8 mouse cellular contexts compared by ENCODE assay signal in genomic region chr17:65540441-65541272, GRCm38 (mm10). TPM values are rescaled to one million over a fixed set of nuclear protein-coding genes. Genes with fewer than 3 reads are reported as not detected.
A peak's percentile ranks its signal among the peaks of the same experiment; 100 is the strongest.
DNase-seq lines count a peak whose midpoint lies in the region; ATAC-seq and TF ChIP-seq lines count a peak whose summit lies in the region.

Tmem232 (minus strand) TSS chr17:65540782.

- H3K9me3 ChIP-seq in MEL (replicated peaks; ENCODE audit: insufficient read depth, low read length), result no peaks in the 10 kb centered on the region
- no peaks in the 10 kb centered on the region for H3K9me3 ChIP-seq in embryonic facial prominence, embryonic 12.5 days
- H3K9me3 ChIP-seq in heart, embryonic 11.5 days (replicated peaks; ENCODE audit: control insufficient read depth, low read length), result no peaks in the 10 kb centered on the region
- no peaks in the 10 kb centered on the region for H3K9me3 ChIP-seq in lung, embryonic 15.5 days
- H3K9me3 ChIP-seq in neural tube, embryonic 15.5 days (replicated peaks), result no peaks in the 10 kb centered on the region

- H3K27ac ChIP-seq in MEL (ENCODE audit: control insufficient read depth, low read depth, low read length), result no peak within 1 kb of the TSS
- no peak within 1 kb of the TSS for H3K27ac ChIP-seq in embryonic facial prominence, embryonic 12.5 days
- H3K27ac ChIP-seq in heart, embryonic 11.5 days (ENCODE audit: low read depth, low read length), result no peak within 1 kb of the TSS
- H3K27ac ChIP-seq in lung, embryonic 15.5 days, result no peak within 1 kb of the TSS
- peak within 1 kb of the TSS; percentile 41; the same call in 1 of the 2 replicates for H3K27ac ChIP-seq in neural tube, embryonic 15.5 days (replicated peaks)

- peak within 1 kb of the TSS; percentile 44 for H3K4me2 ChIP-seq in embryonic facial prominence, embryonic 12.5 days (replicated peaks)
- H3K4me2 ChIP-seq in heart, embryonic 11.5 days, result peak within 1 kb of the TSS; percentile 74
- H3K4me2 ChIP-seq in lung, embryonic 15.5 days, result peak within 1 kb of the TSS; percentile 58
- H3K4me2 ChIP-seq in neural tube, embryonic 15.5 days, result peak within 1 kb of the TSS; percentile 64

- H3K79me2 ChIP-seq in MEL (ENCODE audit: control insufficient read depth, insufficient read depth, low read length, poor library complexity), result no peaks in the 10 kb centered on the region

- no peak for TF ChIP-seq EP300 in MEL (IDR thresholded peaks at IDR 0.05; ENCODE audit: low read depth in 1 of 2, low read length in 2 of 2)

- ATAC-seq in embryonic facial prominence, embryonic 12.5 days (ENCODE audit: insufficient number of reproducible peaks, insufficient read depth, low FRiP score, low TSS enrichment), result no peak
- ATAC-seq in heart, embryonic 11.5 days (replicated peaks; ENCODE audit: insufficient number of reproducible peaks, low FRiP score, low TSS enrichment), result peak; percentile 46; the same call in 1 of the 2 replicates
- peak; percentile 94 for ATAC-seq in lung, embryonic 15.5 days (ENCODE audit: borderline replicate concordance, extremely low read depth, low FRiP score, low TSS enrichment)
- ATAC-seq in neural tube, embryonic 15.5 days (ENCODE audit: low FRiP score), result peak; percentile 86

- WGBS in embryonic facial prominence, embryonic 12.5 days, result 14% methylated on average over 26 of the region's 26 CpGs
- 16% methylated on average over 26 of the region's 26 CpGs for WGBS in heart, embryonic 11.5 days (ENCODE audit: insufficient replicate concordance)
- 17% methylated on average over 26 of the region's 26 CpGs for WGBS in lung, embryonic 15.5 days
- WGBS in neural tube, embryonic 15.5 days, result 14% methylated on average over 26 of the region's 26 CpGs

- H3K4me3 ChIP-seq in MEL (ENCODE audit: control insufficient read depth in 1 of 2, insufficient read depth in 1 of 2, low read depth in 2 of 2, low read length in 2 of 2), result peak within 1 kb of the TSS; percentile 59
- H3K4me3 ChIP-seq in embryonic facial prominence, embryonic 12.5 days, result peak within 1 kb of the TSS; percentile 16
- H3K4me3 ChIP-seq in heart, embryonic 11.5 days (ENCODE audit: low read depth, low read length), result peak within 1 kb of the TSS; percentile 43
- peak within 1 kb of the TSS; percentile 30 for H3K4me3 ChIP-seq in lung, embryonic 15.5 days
- peak within 1 kb of the TSS; percentile 38 for H3K4me3 ChIP-seq in neural tube, embryonic 15.5 days (replicated peaks)

- DNase-seq in 416B (ENCODE audit: low read depth) (peak; percentile 44), MEL (ENCODE audit: low read depth, low spot score) (peak; percentile 77)
- DNase-seq in kidney, adult 8-10 months, result peak; percentile 18 to 30
- DNase-seq in spleen, postnatal 4 days (ENCODE audit: low spot score in 2 of 2), result no peak

- peaks cover 4% of the 10 kb centered on the region in 2 experiments for H3K4me1 ChIP-seq in MEL (ENCODE audit: control insufficient read depth in 1 of 2, insufficient read depth in 2 of 2, low read length in 2 of 2)
- H3K4me1 ChIP-seq in embryonic facial prominence, embryonic 12.5 days, result no peaks in the 10 kb centered on the region
- no peaks in the 10 kb centered on the region for H3K4me1 ChIP-seq in heart, embryonic 11.5 days (ENCODE audit: control insufficient read depth, insufficient read depth, low read length)
- peaks cover 6% of the 10 kb centered on the region for H3K4me1 ChIP-seq in lung, embryonic 15.5 days
- peaks cover 5% of the 10 kb centered on the region for H3K4me1 ChIP-seq in neural tube, embryonic 15.5 days

- no peaks in the 10 kb centered on the region for H3K27me3 ChIP-seq in MEL (ENCODE audit: control insufficient read depth in 1 of 2, insufficient read depth in 2 of 2, low read length in 2 of 2)
- no peaks in the 10 kb centered on the region for H3K27me3 ChIP-seq in embryonic facial prominence, embryonic 12.5 days
- H3K27me3 ChIP-seq in heart, embryonic 11.5 days (ENCODE audit: control insufficient read depth, insufficient read depth, low read length), result no peaks in the 10 kb centered on the region
- H3K27me3 ChIP-seq in lung, embryonic 15.5 days, result no peaks in the 10 kb centered on the region
- no peaks in the 10 kb centered on the region for H3K27me3 ChIP-seq in neural tube, embryonic 15.5 days (replicated peaks)

- peak in 2 of 3 experiments; percentile 74 to 75; a peak in 4 of 6 replicates for TF ChIP-seq CTCF in MEL (IDR thresholded peaks at IDR 0.05 in 2 of 3, conservative IDR thresholded peaks at IDR 0.05 in 1 of 3; ENCODE audit: control insufficient read depth in 1 of 3, insufficient read depth in 1 of 3, low read depth in 2 of 3, low read length in 3 of 3, poor library complexity in 1 of 3, severe bottlenecking in 1 of 3)

- TF ChIP-seq POLR2A in MEL (IDR thresholded peaks at IDR 0.05; ENCODE audit: control insufficient read depth in 1 of 2, insufficient read depth in 1 of 2, low read depth in 1 of 2, low read length in 2 of 2, poor library complexity in 1 of 2), result no peak

- H3K36me3 ChIP-seq in MEL (ENCODE audit: control insufficient read depth in 1 of 2, insufficient read depth in 2 of 2, low read length in 2 of 2), result peaks cover 0 to 18% of the 10 kb centered on the region in 2 experiments; a peak in 2 of 4 replicates
- H3K36me3 ChIP-seq in embryonic facial prominence, embryonic 12.5 days, result no peaks in the 10 kb centered on the region
- H3K36me3 ChIP-seq in heart, embryonic 11.5 days (ENCODE audit: control insufficient read depth, insufficient read depth, low read length), result no peaks in the 10 kb centered on the region
- H3K36me3 ChIP-seq in lung, embryonic 15.5 days, result no peaks in the 10 kb centered on the region
- no peaks in the 10 kb centered on the region for H3K36me3 ChIP-seq in neural tube, embryonic 15.5 days

- TF ChIP-seq RAD21 in MEL (IDR thresholded peaks at IDR 0.05; ENCODE audit: low read depth, low read length), result peak; percentile 32

- H3K9ac ChIP-seq in MEL (ENCODE audit: control insufficient read depth, low read depth, low read length, poor library complexity, severe bottlenecking), result peak within 1 kb of the TSS; percentile 56
- H3K9ac ChIP-seq in embryonic facial prominence, embryonic 12.5 days, result no peak within 1 kb of the TSS
- H3K9ac ChIP-seq in heart, embryonic 11.5 days (ENCODE audit: low read depth, low read length), result peak within 1 kb of the TSS; percentile 34; the same call in 1 of the 2 replicates
- no peak within 1 kb of the TSS for H3K9ac ChIP-seq in lung, embryonic 15.5 days
- peak within 1 kb of the TSS; percentile 44 for H3K9ac ChIP-seq in neural tube, embryonic 15.5 days (replicated peaks)

TF ChIP-seq in MEL, 35 proteins besides CTCF, POLR2A, EP300 and RAD21 (continues in another document):
- TF ChIP-seq MAFK (IDR thresholded peaks at IDR 0.05; ENCODE audit: borderline replicate concordance, low read depth, low read length) (no peak), USF2 (IDR thresholded peaks at IDR 0.05; ENCODE audit: borderline replicate concordance in 1 of 2, insufficient read depth in 1 of 2, low read depth in 1 of 2, low read length in 2 of 2) (no peak), E2F4 (IDR thresholded peaks at IDR 0.05; ENCODE audit: borderline replicate concordance, low read depth, low read length) (no peak), SIN3A (IDR thresholded peaks at IDR 0.05; ENCODE audit: low read length) (peak; percentile 66; the same call in 1 of the 2 replicates), RCOR1 (IDR thresholded peaks at IDR 0.05; ENCODE audit: low read depth, low read length) (0 out of 2 replicates have a peak, but pooled peaks have one; percentile 28), TBP (IDR thresholded peaks at IDR 0.05; ENCODE audit: low read depth, low read length) (no peak), KAT2A (conservative IDR thresholded peaks at IDR 0.05; ENCODE audit: low read depth, low read length) (no peak), MYB (IDR thresholded peaks at IDR 0.05; ENCODE audit: low read depth, low read length) (no peak), NRF1 (IDR thresholded peaks at IDR 0.05; ENCODE audit: insufficient read depth, low read depth, low read length, poor library complexity, severe bottlenecking) (no peak), GABPA (IDR thresholded peaks at IDR 0.05; ENCODE audit: low read depth, low read length) (no peak), MXI1 (IDR thresholded peaks at IDR 0.05; ENCODE audit: low read depth, low read length) (peak; percentile 77), ZC3H11A (IDR thresholded peaks at IDR 0.05; ENCODE audit: low read depth, low read length) (peak; percentile 21; the same call in 1 of the 2 replicates), SMC3 (IDR thresholded peaks at IDR 0.05; ENCODE audit: low read depth, low read length) (peak; percentile 59), TAL1 (IDR thresholded peaks at IDR 0.05; ENCODE audit: low read length) (no peak), POLR2AphosphoS2 (IDR thresholded peaks at IDR 0.05; ENCODE audit: low read length) (no peak), NELFE (IDR thresholded peaks at IDR 0.05; ENCODE audit: low read depth, low read length) (no peak), BHLHE40 (IDR thresholded peaks at IDR 0.05; ENCODE audit: borderline replicate concordance, low read depth, low read length) (no peak), JUND (IDR thresholded peaks at IDR 0.05; ENCODE audit: low read depth, low read length) (no peak), GATA1 (IDR thresholded peaks at IDR 0.05; ENCODE audit: low read depth, low read length) (no peak), MAX (IDR thresholded peaks at IDR 0.05; ENCODE audit: low read length) (peak; percentile 59), MEF2A (IDR thresholded peaks at IDR 0.05; ENCODE audit: extremely low read depth, insufficient replicate concordance, low read depth, low read length, poor library complexity, severe bottlenecking) (no peak), ZKSCAN1 (IDR thresholded peaks at IDR 0.05; ENCODE audit: low read depth, low read length) (no peak), CHD1 (IDR thresholded peaks at IDR 0.05; ENCODE audit: low read depth, low read length) (no peak), MAZ (IDR thresholded peaks at IDR 0.05; ENCODE audit: low read depth, low read length) (no peak), CHD2 (IDR thresholded peaks at IDR 0.05; ENCODE audit: low read length) (no peak), ELF1 (IDR thresholded peaks at IDR 0.05; ENCODE audit: low read depth, low read length) (no peak), ZMIZ1 (IDR thresholded peaks at IDR 0.05; ENCODE audit: low read depth, low read length) (no peak)

RNA-seq across cellular contexts. Expression of gene Tmem232, which starts in this region (rescaled TPM):
- not detected in 2 replicates for total RNA-seq in MEL (2012; rRNA removed)
- polyA plus RNA-seq in MEL (2012; ENCODE audit: insufficient read depth in 1 of 2, insufficient read length in 2 of 2, low read depth in 1 of 2, low replicate concordance in 2 of 2, missing spikeins in 1 of 2), result under 1 TPM in 1 of 2 experiments, not detected in 1; 0.04 TPM
- polyA plus RNA-seq in embryonic facial prominence, embryonic 12.5 days (2016; fragmentation: Nextera tagmentation; extraction: Ambion mirVana), result 0.14 and 0.24 TPM in 2 replicates
- polyA plus RNA-seq in heart, embryonic 11.5 days (2014; fragmentation: Nextera tagmentation; extraction: Ambion mirVana), result 0.23 and 0.34 TPM in 2 replicates
- 0.34 and 0.54 TPM in 2 replicates for polyA plus RNA-seq in lung, embryonic 15.5 days (2015; fragmentation: Nextera tagmentation; extraction: Ambion mirVana)
- 1.2 and 1.4 TPM in 2 replicates for polyA plus RNA-seq in neural tube, embryonic 15.5 days (2015; fragmentation: Nextera tagmentation; extraction: Ambion mirVana)

Comparison
In these comparisons a context has a peak if more than half of its experiments do, and no peak if none do; other contexts are left out.
1. Peak in DNase-seq, H3K4me3 ChIP-seq and H3K9ac ChIP-seq in MEL; RNA of the gene not detected or under 1 TPM.
2. Peak in ATAC-seq, H3K4me3 ChIP-seq, H3K9ac ChIP-seq and H3K4me2 ChIP-seq in heart, embryonic 11.5 days; RNA of the gene not detected or under 1 TPM.
3. Peak in ATAC-seq, H3K4me3 ChIP-seq and H3K4me2 ChIP-seq in lung, embryonic 15.5 days; RNA of the gene not detected or under 1 TPM.
4. DNase-seq: peak in 416B (single experiment) and kidney, adult 8-10 months (2 of 2); none in spleen, postnatal 4 days (0 of 2).
5. Peak in every context shown above with its lines, with median percentiles within 50 percentile points of each other: H3K4me3 ChIP-seq and H3K4me2 ChIP-seq.